ENCODE assay signal across 8 mouse cellular contexts in genomic region chr13:53201628-53202438, GRCm38 (mm10).
DNase-seq lines count a peak whose midpoint lies in the region; ATAC-seq lines count a peak whose summit lies in the region.

No protein-coding gene starts in this region.

- peak; percentile 35; the same call in 1 of the 2 replicates for ATAC-seq in granulocyte monocyte progenitor cell, adult 5-6 weeks (replicated peaks; ENCODE audit: poor library complexity, severe bottlenecking)
- peak; percentile 83 for ATAC-seq in lung, embryonic 16.5 days (ENCODE audit: low read depth)

- peak overlapping the region; percentile 44 for H3K4me2 ChIP-seq in lung, embryonic 16.5 days (ENCODE audit: low read depth, low read length)

- peak; percentile 39 for DNase-seq in adrenal gland, adult 8-10 months
- peak; percentile 89 for DNase-seq in embryo, embryonic 11 days
- peak; percentile 92 for DNase-seq in hindlimb bud, embryonic 11.5 days (ENCODE audit: extremely low spot score, low read depth, low spot score)
- peak; percentile 57 for DNase-seq in testis, postnatal 10 days (ENCODE audit: low spot score)
- DNase-seq in thymus, postnatal 36 days: no peak
- no peak for DNase-seq in spleen, postnatal 10 days (ENCODE audit: low spot score in 2 of 2)

- peak overlapping the region; percentile 91 for H3K27ac ChIP-seq in lung, embryonic 16.5 days (ENCODE audit: low read length)

- WGBS in lung, embryonic 16.5 days: 7% methylated on average over 18 of the region's 18 CpGs

- H3K9me3 ChIP-seq in lung, embryonic 16.5 days (ENCODE audit: control insufficient read depth, low read length): no peaks in the 10 kb centered on the region

- no peaks in the 10 kb centered on the region for H3K36me3 ChIP-seq in lung, embryonic 16.5 days (ENCODE audit: control insufficient read depth, insufficient read depth, low read length)

- H3K9ac ChIP-seq in lung, embryonic 16.5 days (ENCODE audit: low read length): peak overlapping the region; percentile 57

- peaks cover 47% of the 10 kb centered on the region for H3K4me1 ChIP-seq in lung, embryonic 16.5 days (replicated peaks; ENCODE audit: control insufficient read depth, insufficient read depth, low read length)

- H3K4me3 ChIP-seq in lung, embryonic 16.5 days (ENCODE audit: low read length): peak overlapping the region; percentile 2; the same call in 1 of the 2 replicates

- H3K27me3 ChIP-seq in lung, embryonic 16.5 days (ENCODE audit: control insufficient read depth, insufficient read depth, low read depth, low read length): no peaks in the 10 kb centered on the region

Comparison
In these comparisons a context has a peak if more than half of its experiments do, and no peak if none do; other contexts are left out.
1. DNase-seq: peak in adrenal gland, adult 8-10 months (single experiment), embryo, embryonic 11 days (single experiment), hindlimb bud, embryonic 11.5 days (single experiment) and testis, postnatal 10 days (single experiment); none in thymus, postnatal 36 days (0 of 2) and spleen, postnatal 10 days (0 of 2).